Mouse (Mus musculus) bone marrow, adult 2 months (tissue): ENCODE data around the gene Ndufa4l2. TPM values are rescaled to one million over a fixed set of nuclear protein-coding genes. Genes with fewer than 3 reads are reported as not detected.

Source experiments
- H3K27ac ChIP-seq: fragments of 200-500 bp; 2 replicates; pipeline ENCODE4 v1.5.1; 2012; ENCODE audit warnings: low read depth, mild to moderate bottlenecking, control low read depth, inconsistent platforms, low read length; ENCODE audit not compliant: control insufficient read depth, poor library complexity, insufficient read depth
- H3K4me1 ChIP-seq: fragments of 200-500 bp; 2 replicates; pipeline ENCODE4 v1.6.1; 2011; ENCODE audit warnings: low read length; ENCODE audit not compliant: control insufficient read depth, insufficient read depth
- H3K4me3 ChIP-seq: fragments of 200-500 bp; replicated peaks from 2 replicates; pipeline ENCODE3; 2011; ENCODE audit warnings: mild to moderate bottlenecking, low read depth, low read length, control low read depth; ENCODE audit not compliant: control insufficient read depth
- CTCF ChIP-seq: fragments of 200-500 bp; IDR thresholded peaks from 2 replicates; pipeline ENCODE4 v1.5.1; 2011; ENCODE audit warnings: low read length, control low read depth; ENCODE audit not compliant: control insufficient read depth, insufficient read depth
- POLR2A ChIP-seq: fragments of 200-500 bp; IDR thresholded peaks from 2 replicates; pipeline ENCODE4 v1.6.1; 2011; ENCODE audit warnings: low read depth, mild to moderate bottlenecking, control low read depth, low read length, borderline replicate concordance; ENCODE audit not compliant: control insufficient read depth
- WGBS: fragments of 180-500 bp; shearing (Covaris S2); methylation state at CpG from one replicate; pipeline ENCODE4 v1.1.7; 2018; 5-methylcytosine and 5-hydroxymethylcytosine counted together
- polyA plus RNA-seq: library from polyadenylated mRNA; stranded (reverse); fragments of >200 nt; gene quantifications from 2 replicates; pipeline ENCODE4 v1.2.4, GENCODE M21; 2011; ENCODE audit warnings: low replicate concordance; ENCODE audit not compliant: missing spikeins, insufficient read depth, insufficient read length

Ndufa4l2 gene
- not detected in 2 replicates for polyA plus RNA-seq

DNA sequence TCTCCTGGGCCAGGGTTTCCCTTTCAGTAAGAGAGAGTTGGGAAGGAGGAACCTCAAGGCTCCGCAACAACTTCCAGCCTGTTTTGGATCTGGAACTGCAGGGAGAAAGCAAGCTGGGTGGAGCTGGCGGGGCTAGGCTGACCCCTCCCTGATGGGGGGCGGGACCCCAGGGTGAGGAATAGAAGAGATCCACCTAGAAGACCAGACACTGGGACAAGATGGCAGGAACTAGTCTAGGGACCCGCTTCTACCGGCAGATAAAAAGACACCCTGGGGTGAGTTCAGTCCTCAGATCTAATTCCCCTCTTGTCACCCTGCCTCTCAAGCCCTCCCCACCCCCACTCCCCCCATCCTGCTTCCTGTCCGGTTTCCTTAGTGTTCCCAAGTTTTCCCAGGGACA is at the start of gene Ndufa4l2:
Gene Ndufa4l2, plus strand, starts transcription at position 204 of the 400 bp plus-strand sequence.
- Histone ChIP-seq H3K27ac (no peak within 1 kb of the TSS), H3K4me1 (peaks cover 1% of the 10 kb centered on the region; the same call in 1 of the 2 replicates), H3K4me3 (no peak within 1 kb of the TSS)
- TF ChIP-seq POLR2A (no peak), CTCF (no peak)
- WGBS: 27% methylated on average over 6 of the region's 6 CpGs

DNA sequence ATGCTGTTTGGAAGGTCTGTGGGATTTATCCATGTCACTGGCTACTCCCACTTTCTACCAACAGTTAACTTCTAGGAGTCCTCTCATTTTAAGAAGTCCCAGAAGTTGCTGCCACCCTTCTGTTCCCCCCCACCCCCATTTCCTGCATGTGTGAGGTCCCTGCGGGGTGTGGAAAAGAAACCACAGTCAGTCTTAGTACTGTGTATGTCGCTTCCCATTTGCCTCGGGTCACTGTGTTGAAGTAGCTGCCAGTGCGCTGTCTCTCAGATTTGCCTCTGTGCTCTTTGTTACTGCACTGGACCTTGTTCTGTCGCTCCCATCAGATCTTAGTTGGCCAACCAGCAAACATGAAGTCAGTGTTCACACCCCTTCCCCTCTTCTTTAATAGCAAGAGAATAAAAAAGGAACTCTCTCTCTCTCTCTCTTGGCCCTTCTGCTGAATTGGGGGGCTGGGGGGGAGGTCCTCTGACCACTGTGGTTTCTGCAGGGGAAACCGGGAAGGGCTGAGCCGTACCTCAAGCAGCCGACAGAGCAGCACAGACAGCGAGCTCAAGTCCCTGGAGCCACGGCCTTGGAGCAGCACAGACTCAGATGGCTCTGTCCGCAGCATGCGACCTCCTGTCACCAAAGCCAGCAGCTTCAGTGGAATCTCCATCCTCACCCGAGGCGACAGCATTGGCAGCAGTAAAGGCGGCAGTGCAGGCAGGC is 43.3 kb upstream of the Ndufa4l2 start:
- WGBS: 6% methylated on average over 15 of the region's 15 CpGs

DNA sequence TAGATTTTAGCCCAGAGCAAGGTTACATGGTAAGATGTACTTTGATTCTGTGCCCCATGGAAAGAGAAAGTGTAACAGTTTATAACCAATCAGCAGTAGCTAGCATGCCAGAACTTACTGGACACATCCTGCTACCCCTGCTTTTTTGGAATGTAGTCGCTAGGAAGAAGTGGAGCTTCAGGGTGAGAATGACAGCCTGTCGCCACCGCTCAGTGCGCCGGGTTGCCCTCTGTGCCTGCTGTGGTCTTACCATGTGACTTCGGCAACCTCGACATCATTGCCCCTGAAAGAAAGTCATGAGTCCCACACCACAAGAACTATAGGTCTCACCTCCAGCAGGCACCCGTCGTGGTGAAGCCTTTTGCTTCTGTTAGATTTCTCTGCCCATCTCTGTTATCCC is 42.0 kb upstream of the Ndufa4l2 start:
- peaks cover 3% of the 10 kb centered on the region for H3K4me1 ChIP-seq
- no peak overlapping the region for H3K27ac ChIP-seq
- TF ChIP-seq CTCF (no peak), POLR2A (no peak)
- 40% methylated on average over 9 of the region's 9 CpGs for WGBS
- no peak overlapping the region for H3K4me3 ChIP-seq

More for the DNA sequence above, 43.3 kb upstream of the Ndufa4l2 start:
- TF ChIP-seq CTCF (no peak), POLR2A (no peak)
- no peak overlapping the region for H3K4me3 ChIP-seq
- peaks cover 3% of the 10 kb centered on the region for H3K4me1 ChIP-seq
- H3K27ac ChIP-seq: no peak overlapping the region

DNA sequence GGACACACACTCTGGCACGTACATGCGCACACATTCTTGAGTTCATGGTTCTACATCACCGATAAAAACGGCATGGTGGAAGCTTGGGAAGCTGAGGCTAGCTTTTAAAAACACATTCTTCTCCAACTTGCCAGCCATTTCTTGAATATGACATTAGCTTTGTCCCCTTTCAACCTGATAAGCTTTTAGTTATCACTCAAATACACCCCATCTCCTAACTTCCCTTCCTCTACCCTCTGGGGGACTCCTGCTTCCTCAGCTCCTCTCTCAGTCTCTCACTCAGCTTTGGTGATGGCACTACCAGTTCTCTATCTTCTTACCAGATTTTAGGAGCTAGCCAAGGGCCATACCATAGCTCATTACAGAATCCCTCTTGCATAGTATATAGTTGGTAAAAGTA is 39.6 kb upstream of the Ndufa4l2 start:
- Histone ChIP-seq H3K4me3 (no peak overlapping the region), H3K27ac (no peak overlapping the region), H3K4me1 (peaks cover 3% of the 10 kb centered on the region)
- no peak for TF ChIP-seq CTCF
- no peak for TF ChIP-seq POLR2A
- WGBS: 85% methylated on average over 4 of the region's 4 CpGs

DNA sequence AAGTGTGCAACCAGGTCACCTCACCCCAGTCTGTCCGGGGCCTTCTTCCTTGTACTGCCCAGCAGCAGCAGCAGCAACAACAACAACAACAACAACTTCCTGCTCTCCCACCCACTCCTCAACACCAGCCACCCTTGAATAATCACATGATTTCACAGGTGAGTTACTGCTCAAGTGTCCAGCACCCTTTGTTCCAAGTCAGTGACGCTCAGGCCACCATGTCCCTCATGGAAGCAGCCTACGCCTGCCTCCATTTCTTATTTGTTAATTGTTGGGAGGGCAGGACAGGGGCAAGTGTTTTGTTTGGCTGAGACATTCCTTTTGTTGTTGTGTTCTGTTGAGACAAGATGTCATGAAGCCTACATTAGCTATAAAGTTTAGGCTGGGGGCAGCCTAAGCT is 38.2 kb upstream of the Ndufa4l2 start:
- Histone ChIP-seq H3K4me3 (no peak overlapping the region), H3K4me1 (peaks cover 2% of the 10 kb centered on the region), H3K27ac (no peak overlapping the region)
- TF ChIP-seq POLR2A (no peak), CTCF (no peak)
- 88% methylated on average over 3 of the region's 3 CpGs for WGBS

DNA sequence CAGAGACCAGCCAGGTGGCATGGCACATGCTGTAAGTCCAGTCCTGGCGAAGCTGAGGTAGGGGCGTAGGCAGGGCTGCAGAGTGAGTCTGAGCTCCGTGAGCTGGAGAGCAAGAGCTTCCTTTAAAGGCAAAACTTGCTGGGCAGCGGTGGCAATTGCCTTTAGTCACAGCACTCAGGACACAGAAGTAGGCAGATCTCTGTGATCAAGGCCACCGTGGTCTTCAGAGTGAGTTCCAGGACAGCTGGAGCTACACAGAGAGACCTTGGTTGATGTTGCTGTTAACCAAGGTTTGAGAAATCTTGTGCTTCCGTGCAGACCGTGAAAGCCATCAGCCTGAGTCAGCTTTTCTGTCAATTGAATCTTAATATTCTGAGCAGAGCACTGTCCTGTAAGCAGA is 37.5 kb upstream of the Ndufa4l2 start:
- no peak for TF ChIP-seq CTCF
- TF ChIP-seq POLR2A: no peak
- Histone ChIP-seq H3K4me3 (no peak overlapping the region), H3K27ac (no peak overlapping the region), H3K4me1 (peaks cover 1% of the 10 kb centered on the region; the same call in 1 of the 2 replicates)
- 81% methylated on average over 7 of the region's 7 CpGs for WGBS

DNA sequence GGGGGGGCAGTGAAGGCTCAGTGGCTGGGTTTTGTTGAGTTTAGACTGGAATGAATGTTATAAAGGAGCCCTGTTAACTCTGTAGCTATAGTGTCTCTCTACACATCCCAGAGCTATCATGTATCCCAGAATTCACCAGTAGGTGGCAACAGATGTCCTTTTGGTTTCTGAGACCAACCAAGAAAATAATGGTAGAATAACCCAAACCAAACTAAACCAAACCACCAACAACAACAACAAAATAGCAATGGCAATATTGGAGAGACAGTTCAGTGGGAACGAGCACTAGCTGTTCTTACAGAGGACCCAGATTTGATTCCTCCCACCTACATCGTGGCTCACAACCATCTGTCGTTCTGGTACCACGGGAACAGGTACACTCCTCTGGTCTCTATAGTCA is 35.6 kb upstream of the Ndufa4l2 start:
- H3K27ac ChIP-seq: no peak overlapping the region
- no peak overlapping the region for H3K4me3 ChIP-seq
- TF ChIP-seq POLR2A (no peak), CTCF (no peak)
- 82% methylated on average over 4 of the region's 4 CpGs for WGBS
- H3K4me1 ChIP-seq: peaks cover 1% of the 10 kb centered on the region; the same call in 1 of the 2 replicates

DNA sequence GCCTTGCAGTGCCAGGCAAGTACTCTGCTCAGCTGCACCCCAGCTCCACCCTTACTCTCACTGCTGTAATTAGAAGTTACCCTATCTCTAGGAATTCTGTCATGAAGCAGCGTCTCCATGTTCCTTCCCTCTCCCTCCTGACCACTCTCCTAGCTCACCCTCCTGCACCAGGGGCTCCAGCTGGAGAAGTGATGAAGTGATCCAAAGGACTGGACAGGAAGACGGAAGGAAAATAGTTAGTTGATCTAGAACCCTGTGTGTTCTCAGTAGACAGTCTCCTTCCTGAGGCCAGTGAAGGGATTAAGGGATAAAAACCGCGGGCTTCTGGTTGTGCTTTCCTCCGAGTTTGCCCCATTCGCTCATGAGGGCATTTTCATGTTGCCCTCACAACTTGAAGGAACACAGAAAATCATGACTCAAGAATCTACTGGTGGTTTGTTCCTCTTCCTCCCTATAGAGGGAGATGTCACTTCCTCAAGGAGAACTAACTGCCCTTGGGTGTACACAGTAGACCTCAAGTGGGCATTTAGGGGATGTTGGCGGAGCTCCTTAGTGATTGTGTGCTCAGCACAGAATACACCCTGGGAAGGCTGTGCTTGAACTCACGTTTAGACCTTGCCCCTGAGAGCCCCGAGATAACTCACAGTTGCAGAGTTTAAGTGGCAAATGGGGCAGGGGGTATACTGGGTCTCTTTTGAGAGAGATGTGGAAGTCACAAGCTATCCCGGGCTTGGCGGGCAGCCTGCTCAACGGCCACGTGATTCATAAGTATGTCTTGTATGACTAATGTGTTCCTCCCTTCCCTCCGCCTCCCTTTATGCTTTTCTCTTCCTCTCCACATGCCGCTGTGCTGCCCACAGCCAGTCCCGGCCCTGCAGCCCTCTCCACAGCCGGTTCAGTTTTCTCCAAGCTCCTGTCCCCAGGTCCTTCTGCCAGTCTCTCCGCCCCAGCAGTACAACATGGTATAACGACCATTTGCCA is 33.6 kb upstream of the Ndufa4l2 start:
- Histone ChIP-seq H3K4me3 (no peak overlapping the region), H3K27ac (peak overlapping the region; percentile 20; the same call in 1 of the 2 replicates), H3K4me1 (peaks cover 1% of the 10 kb centered on the region; the same call in 1 of the 2 replicates)
- WGBS: 24% methylated on average over 19 of the region's 19 CpGs
- TF ChIP-seq CTCF: no peak
- no peak for TF ChIP-seq POLR2A
